Mouse (Mus musculus) myocyte (in vitro differentiated cells): ENCODE measurements around the gene Gpr108. TPM values are rescaled to one million over a fixed set of nuclear protein-coding genes. Genes with fewer than 3 reads are reported as not detected.

Experiments used
- H3K27me3 ChIP-seq: one replicate; pipeline ENCODE4 v1.6.1; 2011; ENCODE audit not compliant: control insufficient read depth, insufficient read depth, insufficient read length
- H3K36me3 ChIP-seq: one replicate; pipeline ENCODE4 v1.6.1; 2011; ENCODE audit not compliant: control insufficient read depth, insufficient read depth
- H3K4me2 ChIP-seq: one replicate; pipeline ENCODE4 v1.6.1; 2011; ENCODE audit warnings: low read depth, control low read depth
- H3K4me3 ChIP-seq: one replicate; pipeline ENCODE4 v1.5.1; 2011; ENCODE audit warnings: mild to moderate bottlenecking, control low read depth, moderate library complexity
- H3K79me2 ChIP-seq: one replicate; pipeline ENCODE4 v1.6.1; 2011; ENCODE audit not compliant: control insufficient read depth, insufficient read depth
- H3ac ChIP-seq: one replicate; pipeline ENCODE4 v1.6.1; 2011; ENCODE audit not compliant: control insufficient read depth, insufficient read length
- CEBPB ChIP-seq: IDR thresholded peaks from 2 replicates; pipeline ENCODE4 v1.6.1; 2011; ENCODE audit warnings: mild to moderate bottlenecking, moderate library complexity; ENCODE audit not compliant: poor library complexity, insufficient read depth, severe bottlenecking
- E2F4 ChIP-seq: IDR thresholded peaks from one replicate; pipeline ENCODE4 v1.6.1; 2011; ENCODE audit warnings: mild to moderate bottlenecking, control low read depth, moderate library complexity; ENCODE audit not compliant: insufficient read depth
- MAX ChIP-seq: IDR thresholded peaks from one replicate; pipeline ENCODE4 v1.6.1; 2011; ENCODE audit warnings: low read depth, mild to moderate bottlenecking, control low read depth
- MYOD1 ChIP-seq, 3 experiments: IDR thresholded peaks; one replicate each; pipeline ENCODE4 v1.6.1; 2011; ENCODE audit warnings: control low read depth in 2 of 3, low read depth in 2 of 3, mild to moderate bottlenecking in 2 of 3, moderate library complexity in 1 of 3; ENCODE audit not compliant: insufficient read length in 2 of 3, control insufficient read depth in 1 of 3
- MYOG ChIP-seq, 3 experiments: IDR thresholded peaks; one replicate each; pipeline ENCODE4 v1.6.1; 2011; ENCODE audit warnings: control low read depth in 2 of 3, low read depth in 2 of 3, mild to moderate bottlenecking in 2 of 3; ENCODE audit not compliant: insufficient read length in 2 of 3, control insufficient read depth in 1 of 3, insufficient read depth in 1 of 3
- POLR2A ChIP-seq: IDR thresholded peaks from one replicate; pipeline ENCODE4 v1.6.1; 2011; ENCODE audit warnings: low read depth, mild to moderate bottlenecking, control low read depth, moderate library complexity; ENCODE audit not compliant: insufficient read length
- POLR2AphosphoS2 ChIP-seq: IDR thresholded peaks from one replicate; pipeline ENCODE4 v1.6.1; 2011; ENCODE audit warnings: low read depth, control low read depth; ENCODE audit not compliant: insufficient read length
- REST ChIP-seq: IDR thresholded peaks from one replicate; pipeline ENCODE4 v1.6.1; 2011; ENCODE audit warnings: mild to moderate bottlenecking, control low read depth, moderate library complexity; ENCODE audit not compliant: insufficient read depth, insufficient read length
- SRF ChIP-seq: IDR thresholded peaks from one replicate; pipeline ENCODE4 v1.6.1; 2011; ENCODE audit warnings: low read depth; ENCODE audit not compliant: control insufficient read depth, insufficient read length
- TCF12 ChIP-seq: IDR thresholded peaks from one replicate; pipeline ENCODE4 v1.6.1; 2011; ENCODE audit warnings: mild to moderate bottlenecking, control low read depth; ENCODE audit not compliant: poor library complexity, insufficient read depth, severe bottlenecking
- TCF3 ChIP-seq: IDR thresholded peaks from one replicate; pipeline ENCODE4 v1.6.1; 2011; ENCODE audit warnings: low read depth, control low read depth; ENCODE audit not compliant: insufficient read length
- USF1 ChIP-seq: IDR thresholded peaks from one replicate; pipeline ENCODE4 v1.6.1; 2011; ENCODE audit warnings: low read depth, mild to moderate bottlenecking, control low read depth, moderate library complexity
- polyA plus RNA-seq: library from polyadenylated mRNA; unstranded; fragments of >200 nt; fragmentation: generic; extraction: Trizol; gene quantifications from one replicate; pipeline ENCODE4 v1.2.1, GENCODE M21; 2012; ENCODE audit warnings: missing spikeins

The Gpr108 gene
- polyA plus RNA-seq, 1 experiment: 53.9 TPM

DNA sequence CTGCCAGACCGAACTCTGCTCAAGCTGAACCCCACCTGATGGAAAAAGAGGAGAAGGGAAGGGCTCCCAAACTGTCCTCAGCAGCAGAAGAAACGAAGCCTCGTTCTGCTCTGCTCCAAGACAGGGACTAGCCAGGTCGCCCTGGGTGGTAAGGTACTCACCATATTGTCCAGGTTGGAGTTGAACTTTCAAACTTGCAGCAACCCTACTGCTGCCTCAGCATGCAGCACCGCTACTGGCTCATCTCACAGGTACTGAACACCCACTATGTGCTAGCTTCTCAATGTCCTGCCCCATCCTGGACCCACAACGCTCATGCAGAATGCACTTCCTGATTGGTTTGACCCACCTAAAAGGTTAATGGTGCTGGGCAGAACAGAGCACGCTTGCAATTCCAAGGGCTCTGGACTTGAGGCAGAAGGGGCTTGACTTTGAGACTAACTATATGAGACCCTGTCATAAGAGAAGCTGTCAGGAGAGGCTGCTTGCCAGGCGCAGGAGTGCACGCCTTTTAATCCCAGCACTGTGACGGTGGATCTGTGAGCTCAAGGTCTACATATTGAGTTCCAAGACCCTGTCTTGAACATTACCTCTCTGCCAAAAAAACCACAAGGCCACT is 2.8 kb downstream of the Gpr108 start:
- H3ac ChIP-seq: no peak overlapping the region
- peaks cover 6% of the 10 kb centered on the region for H3K36me3 ChIP-seq
- H3K27me3 ChIP-seq: no peaks in the 10 kb centered on the region
- no peak overlapping the region for H3K4me3 ChIP-seq
- TF ChIP-seq POLR2AphosphoS2: no peak
- TF ChIP-seq SRF: no peak
- no peak for TF ChIP-seq MAX
- no peak for TF ChIP-seq USF1
- TF ChIP-seq MYOD1 (IDR thresholded peaks at IDR 0.05; ENCODE audit: control insufficient read depth in 1 of 3, insufficient read length in 2 of 3, low read depth in 2 of 3): no peak
- TF ChIP-seq POLR2A: no peak
- TF ChIP-seq TCF3: no peak
- no peak for TF ChIP-seq MYOG (IDR thresholded peaks at IDR 0.05; ENCODE audit: control insufficient read depth in 1 of 3, insufficient read depth in 1 of 3, insufficient read length in 2 of 3, low read depth in 2 of 3)
- no peak for TF ChIP-seq E2F4
- TF ChIP-seq TCF12: no peak
- TF ChIP-seq REST: no peak
- H3K79me2 ChIP-seq: peaks cover 6% of the 10 kb centered on the region
- no peak overlapping the region for H3K4me2 ChIP-seq

GRCm38 (mm10) chr17:57243650-57244370 is 4.4 kb downstream of the Gpr108 start:
- Histone ChIP-seq H3K4me3 (no peak overlapping the region), H3K4me2 (no peak overlapping the region), H3K79me2 (no peaks in the 10 kb centered on the region), H3ac (no peak overlapping the region), H3K27me3 (no peaks in the 10 kb centered on the region), H3K36me3 (peaks cover 6% of the 10 kb centered on the region)
- TF ChIP-seq MYOD1 (IDR thresholded peaks at IDR 0.05; ENCODE audit: control insufficient read depth in 1 of 3, insufficient read length in 2 of 3, low read depth in 2 of 3): no peak
- TF ChIP-seq CEBPB: no peak
- no peak for TF ChIP-seq MYOG (IDR thresholded peaks at IDR 0.05; ENCODE audit: control insufficient read depth in 1 of 3, insufficient read depth in 1 of 3, insufficient read length in 2 of 3, low read depth in 2 of 3)
- TF ChIP-seq TCF3: no peak
- no peak for TF ChIP-seq POLR2A
- TF ChIP-seq POLR2AphosphoS2: no peak
- no peak for TF ChIP-seq REST
- no peak for TF ChIP-seq SRF
- TF ChIP-seq E2F4: no peak
- no peak for TF ChIP-seq USF1
- no peak for TF ChIP-seq TCF12
- no peak for TF ChIP-seq MAX

DNA sequence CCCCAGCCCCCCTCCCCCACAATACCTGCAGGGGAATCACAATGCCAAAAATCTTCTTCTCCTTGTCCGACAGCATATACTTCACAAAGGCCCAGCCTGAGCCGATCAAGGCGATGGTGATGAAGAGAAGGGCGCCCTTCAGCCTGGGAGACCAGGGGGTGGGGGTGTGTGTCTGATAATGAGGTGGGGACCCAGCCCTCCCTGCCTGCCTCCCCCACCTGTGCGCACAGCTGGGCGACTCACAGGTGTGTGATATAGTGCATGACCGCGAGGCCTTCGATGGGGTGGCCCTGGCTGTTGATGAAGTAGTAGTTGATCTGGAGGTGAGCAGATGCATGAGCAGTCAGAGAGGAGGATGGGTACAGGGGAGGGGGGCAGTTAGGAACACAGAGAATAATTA is 11.1 kb downstream of the Gpr108 start:
- no peaks in the 10 kb centered on the region for H3K27me3 ChIP-seq
- no peak overlapping the region for H3K4me3 ChIP-seq
- H3K4me2 ChIP-seq: no peak overlapping the region
- peaks cover 5% of the 10 kb centered on the region for H3K36me3 ChIP-seq
- no peak overlapping the region for H3ac ChIP-seq
- H3K79me2 ChIP-seq: no peaks in the 10 kb centered on the region
- TF ChIP-seq POLR2A (no peak), CEBPB (no peak), MAX (no peak), POLR2AphosphoS2 (no peak), SRF (no peak), REST (no peak), TCF3 (no peak), MYOG (IDR thresholded peaks at IDR 0.05; ENCODE audit: control insufficient read depth in 1 of 3, insufficient read depth in 1 of 3, insufficient read length in 2 of 3, low read depth in 2 of 3) (no peak), TCF12 (no peak), MYOD1 (IDR thresholded peaks at IDR 0.05; ENCODE audit: control insufficient read depth in 1 of 3, insufficient read length in 2 of 3, low read depth in 2 of 3) (no peak), USF1 (no peak), E2F4 (no peak)

DNA sequence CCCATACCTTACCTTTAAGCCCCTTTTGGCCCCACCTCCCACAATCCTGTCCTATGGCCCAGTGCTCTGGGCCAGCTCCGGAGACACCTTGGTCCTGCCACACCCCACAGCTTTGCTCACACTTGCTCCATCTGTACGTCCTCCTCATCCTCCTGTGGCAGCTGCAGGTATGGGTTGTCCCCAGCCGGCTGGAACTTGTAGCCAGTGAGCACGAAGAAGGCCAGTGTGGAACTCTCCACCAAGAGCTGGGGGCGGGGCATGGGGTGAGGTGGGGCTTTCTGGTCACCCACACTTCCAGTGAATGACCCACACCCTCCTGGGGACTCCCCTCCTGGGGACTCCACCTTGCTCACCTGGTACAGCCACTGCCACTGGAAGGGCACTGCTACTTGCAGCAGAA is 12.4 kb downstream of the Gpr108 start:
- H3K4me2 ChIP-seq: no peak overlapping the region
- peaks cover 5% of the 10 kb centered on the region for H3K36me3 ChIP-seq
- no peak overlapping the region for H3ac ChIP-seq
- H3K27me3 ChIP-seq: no peaks in the 10 kb centered on the region
- no peak overlapping the region for H3K4me3 ChIP-seq
- TF ChIP-seq TCF3 (no peak), E2F4 (no peak), MAX (no peak), CEBPB (no peak), POLR2A (no peak), MYOG (IDR thresholded peaks at IDR 0.05; ENCODE audit: control insufficient read depth in 1 of 3, insufficient read depth in 1 of 3, insufficient read length in 2 of 3, low read depth in 2 of 3) (no peak), MYOD1 (IDR thresholded peaks at IDR 0.05; ENCODE audit: control insufficient read depth in 1 of 3, insufficient read length in 2 of 3, low read depth in 2 of 3) (no peak), POLR2AphosphoS2 (no peak), REST (no peak), USF1 (no peak), TCF12 (no peak), SRF (no peak)
- no peaks in the 10 kb centered on the region for H3K79me2 ChIP-seq
